Mouse (Mus musculus) brown adipose tissue, adult 24 weeks (tissue): ENCODE results near the gene Slc5a5. TPM values are rescaled to one million over a fixed set of nuclear protein-coding genes. Genes with fewer than 3 reads are reported as not detected.
"Not testable (repeated sequence)": the region's sequence is repeated elsewhere in the genome, so short reads cannot be mapped to it uniquely, and the experiment has no call there.

Source experiments
- H3K27ac ChIP-seq: fragments of 200-500 bp; replicated peaks from 2 replicates; pipeline ENCODE4 v1.5.1; 2012; ENCODE audit warnings: low read depth, mild to moderate bottlenecking, low read length
- H3K4me1 ChIP-seq: fragments of 200-500 bp; 2 replicates; pipeline ENCODE4 v1.6.1; 2012; ENCODE audit warnings: low read length, mixed read lengths; ENCODE audit not compliant: control insufficient read depth, insufficient read depth, insufficient read length
- H3K4me3 ChIP-seq: fragments of 200-500 bp; 2 replicates; pipeline ENCODE4 v1.5.1; 2012; ENCODE audit warnings: low read depth, mild to moderate bottlenecking, low read length, moderate library complexity; ENCODE audit not compliant: insufficient read depth
- polyA plus RNA-seq: library from polyadenylated mRNA; stranded (reverse); fragments of >200 nt; gene quantifications from 2 replicates; pipeline ENCODE4 v1.2.4, GENCODE M21; 2012; ENCODE audit not compliant: missing spikeins, insufficient read depth, insufficient read length

The Slc5a5 gene
- polyA plus RNA-seq, 1 experiment = not detected

DNA sequence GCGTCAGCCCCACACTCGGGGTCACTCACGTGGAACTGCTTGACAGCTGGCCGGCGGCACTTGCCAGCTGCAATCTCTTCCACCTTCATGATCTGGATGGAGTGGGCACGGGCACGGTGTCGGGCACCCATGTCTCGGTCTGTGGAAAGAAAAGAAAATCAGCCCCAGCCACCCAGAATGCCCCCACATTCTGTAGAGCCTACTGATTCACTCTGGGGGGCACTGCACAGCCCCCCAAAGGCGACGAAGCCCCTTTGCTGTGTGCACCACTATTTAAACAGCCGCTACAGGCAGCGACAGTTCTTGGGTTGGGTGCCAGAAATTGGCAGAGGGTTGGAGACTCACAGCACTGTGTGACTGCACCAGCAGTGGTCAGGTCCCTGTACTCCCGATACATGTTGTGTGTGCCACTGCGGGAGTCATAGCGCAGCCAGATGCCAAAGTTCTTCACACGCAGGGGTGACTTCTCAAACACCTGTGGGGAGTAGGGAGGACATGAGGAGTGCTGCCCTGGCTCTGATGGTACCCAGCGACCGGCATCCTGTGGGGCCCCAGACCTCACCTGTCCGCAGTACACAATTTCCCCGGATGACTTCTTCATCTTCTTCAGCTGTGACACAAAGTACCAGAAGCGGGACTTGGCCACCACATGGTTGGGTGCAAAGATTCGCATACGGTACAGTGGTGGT, 3.2 kb upstream of the Slc5a5 start:
- 0 out of 2 replicates have a peak overlapping the region, but pooled peaks have one; percentile 8 for H3K4me3 ChIP-seq
- not testable (repeated sequence) for H3K27ac ChIP-seq, H3K4me1 ChIP-seq

DNA sequence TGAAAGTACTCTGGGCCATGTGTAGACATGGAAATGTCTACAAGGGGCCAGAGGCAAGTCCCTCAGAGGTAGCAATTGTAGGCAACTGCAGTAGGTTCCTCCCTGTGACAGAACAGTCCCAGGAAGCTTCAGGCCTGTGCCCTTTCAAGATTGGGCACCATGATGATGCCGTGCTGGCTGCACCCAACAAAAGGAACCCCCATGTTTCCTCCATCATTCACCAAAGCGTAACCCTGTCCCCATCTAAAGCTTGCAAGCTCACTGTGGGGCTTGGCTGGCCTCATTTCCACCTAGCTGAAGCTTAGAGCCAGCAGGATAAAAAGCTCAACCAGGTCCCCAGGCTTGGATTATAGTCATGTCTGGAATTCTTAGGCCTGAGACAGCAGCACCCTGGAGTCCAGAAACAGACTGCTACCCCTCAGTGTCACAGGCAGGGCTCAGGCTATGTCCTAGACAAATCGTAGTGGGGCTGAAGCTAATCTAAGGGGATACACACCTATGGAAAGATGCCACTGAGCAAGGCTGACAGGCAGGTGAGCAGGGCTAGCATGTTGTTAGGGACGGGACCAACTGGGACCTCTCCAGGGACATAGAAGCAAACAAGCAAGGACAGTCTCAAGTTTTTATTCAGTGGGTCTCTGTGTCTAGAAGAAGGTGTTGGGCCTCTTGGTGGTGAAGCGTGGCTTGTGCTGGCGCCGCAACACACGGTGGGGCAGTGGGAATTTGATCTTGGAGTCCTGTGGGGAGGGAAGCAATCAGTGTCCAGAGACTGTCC, 2.4 kb upstream of the Slc5a5 start:
- peaks cover 3% of the 10 kb centered on the region; the same call in 1 of the 2 replicates for H3K4me1 ChIP-seq
- no peak overlapping the region for H3K27ac ChIP-seq
- no peak overlapping the region for H3K4me3 ChIP-seq

DNA sequence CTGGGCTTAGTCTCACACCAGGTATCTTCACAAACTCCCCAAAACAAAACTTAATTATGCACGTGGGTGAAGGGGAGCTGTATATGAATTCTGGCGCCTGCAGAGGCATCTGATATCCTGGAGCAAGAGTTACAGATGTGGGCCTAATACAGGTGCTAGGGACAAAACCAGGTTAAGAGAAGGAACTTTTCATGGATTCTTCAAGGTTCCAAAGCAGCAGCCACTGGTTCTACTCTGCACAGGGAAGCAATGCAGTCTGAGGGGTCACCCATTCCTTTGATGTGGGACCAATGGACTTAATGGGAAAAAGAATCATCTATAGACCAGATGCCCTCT, 1.8 kb upstream of the Slc5a5 start:
- no peak overlapping the region for H3K27ac ChIP-seq
- no peak overlapping the region for H3K4me3 ChIP-seq
- peaks cover 3% of the 10 kb centered on the region; the same call in 1 of the 2 replicates for H3K4me1 ChIP-seq

DNA sequence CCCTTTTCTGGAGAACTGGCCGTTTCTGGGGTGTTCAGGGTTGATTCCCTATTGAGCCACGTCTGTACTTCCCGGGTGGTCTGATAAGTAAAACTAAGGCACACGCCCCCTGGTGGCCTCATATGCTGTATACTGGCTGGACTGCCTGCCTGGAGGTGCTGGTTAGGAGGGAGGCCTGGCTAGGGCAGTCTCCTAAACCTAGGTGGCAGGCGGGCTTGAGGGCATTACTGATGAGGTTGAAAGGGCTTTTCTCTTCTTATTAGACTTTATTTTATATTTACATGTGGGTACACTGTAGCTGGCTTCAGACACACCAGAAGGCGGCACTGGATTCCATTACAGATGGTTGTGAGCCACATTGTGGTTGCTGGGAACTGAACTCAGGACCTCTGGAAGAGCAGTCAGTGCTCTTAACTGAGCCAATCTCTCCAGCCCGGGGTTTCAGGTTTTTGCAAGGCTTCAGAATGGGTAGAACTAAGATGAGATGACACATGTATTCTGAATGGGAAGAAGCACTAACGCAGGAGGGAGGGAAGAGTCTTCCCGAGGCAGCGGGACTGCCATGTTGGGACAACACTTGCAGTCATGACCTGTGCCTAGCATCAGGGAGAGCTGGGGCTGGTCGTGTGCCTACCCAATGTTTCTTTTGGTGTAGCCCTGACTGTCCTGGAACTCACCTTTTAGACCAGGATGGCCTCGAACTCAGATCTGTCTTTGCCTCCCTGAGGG, 1.3 kb upstream of the Slc5a5 start:
- Histone ChIP-seq H3K4me1 (peaks cover 3% of the 10 kb centered on the region; the same call in 1 of the 2 replicates), H3K4me3 (no peak overlapping the region), H3K27ac (no peak overlapping the region)

DNA sequence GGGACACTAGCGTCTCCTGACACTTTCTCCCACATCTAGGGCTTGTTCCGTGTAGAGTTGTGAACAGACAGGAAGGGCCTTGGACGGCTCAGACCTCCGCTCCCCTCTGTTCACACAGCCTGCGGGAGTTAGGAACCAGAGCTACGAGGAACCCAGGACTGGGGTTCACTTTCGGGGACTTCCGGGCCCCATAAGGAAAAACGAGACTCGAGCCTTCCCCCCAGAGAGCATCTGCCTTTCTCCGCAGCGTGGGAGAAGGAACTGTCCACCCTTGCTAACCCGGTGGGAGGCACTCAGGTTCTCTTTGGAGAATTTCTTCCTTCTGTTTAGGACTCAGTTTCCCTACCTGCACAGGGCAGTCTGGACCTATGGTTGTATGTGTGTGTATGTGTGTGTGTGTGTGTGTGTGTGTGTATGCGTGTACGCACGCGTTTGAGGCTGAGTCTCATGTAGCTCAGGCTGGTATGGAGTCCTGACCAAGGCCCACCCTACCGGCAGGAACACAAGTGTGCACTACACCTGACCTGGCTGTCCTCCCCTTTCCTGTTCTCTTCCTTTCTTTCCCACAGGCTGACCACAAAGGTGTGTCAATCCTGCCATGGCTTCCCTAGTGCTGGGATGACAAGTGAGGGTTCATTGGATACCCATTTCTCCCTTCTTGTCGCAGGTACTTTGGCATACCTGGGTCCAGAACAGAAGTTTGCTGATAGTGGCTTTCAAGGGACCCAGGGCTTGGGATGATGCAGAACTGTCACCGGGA, 519 bp upstream of the Slc5a5 start:
- H3K4me3 ChIP-seq = no peak overlapping the region
- H3K27ac ChIP-seq = no peak overlapping the region
- peaks cover 3% of the 10 kb centered on the region; the same call in 1 of the 2 replicates for H3K4me1 ChIP-seq

DNA sequence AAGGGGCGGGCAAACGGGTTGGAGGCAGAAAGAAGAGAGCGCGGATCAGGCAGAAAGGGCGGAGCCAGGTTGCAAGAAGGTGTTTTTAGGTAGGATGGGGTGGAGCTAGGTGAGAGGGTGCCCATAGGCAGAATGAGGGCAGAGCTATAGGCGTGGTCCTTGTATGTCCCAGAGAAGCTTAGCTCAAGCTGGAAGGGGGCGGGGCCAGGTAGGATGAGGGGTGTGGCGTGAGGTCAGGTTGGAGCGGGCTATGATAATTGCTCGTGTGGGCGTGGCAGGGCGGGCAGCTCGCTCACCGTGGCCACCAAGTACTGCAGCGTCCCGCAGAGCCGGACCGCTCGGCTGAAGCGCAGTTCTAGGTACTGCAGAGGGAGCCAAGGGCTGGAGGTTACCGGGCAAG, 1.2 kb downstream of the Slc5a5 start:
- H3K4me1 ChIP-seq = peaks cover 3% of the 10 kb centered on the region; the same call in 1 of the 2 replicates
- H3K4me3 ChIP-seq = no peak overlapping the region
- no peak overlapping the region for H3K27ac ChIP-seq

DNA sequence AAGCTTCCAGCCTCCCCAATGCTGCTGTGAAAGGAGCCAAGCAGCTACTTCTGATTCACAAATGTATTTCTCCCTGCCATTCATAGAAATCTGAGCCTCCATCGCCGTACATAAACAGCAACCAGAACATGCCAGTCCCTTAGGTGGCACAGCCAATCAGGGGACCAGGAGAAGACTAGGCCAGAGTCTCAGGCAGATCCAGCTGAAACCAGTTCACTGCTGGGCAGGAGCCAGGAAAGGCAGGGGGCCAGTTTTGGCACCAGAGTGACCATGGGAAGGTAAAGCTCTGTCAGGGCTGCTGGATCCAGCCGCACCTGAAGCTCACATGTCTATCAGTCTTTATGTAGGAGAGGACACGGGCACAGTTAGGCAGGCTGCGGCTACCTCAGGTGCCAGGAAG, 1.9 kb downstream of the Slc5a5 start:
- H3K4me3 ChIP-seq = no peak overlapping the region
- no peak overlapping the region for H3K27ac ChIP-seq
- no peaks in the 10 kb centered on the region for H3K4me1 ChIP-seq

DNA sequence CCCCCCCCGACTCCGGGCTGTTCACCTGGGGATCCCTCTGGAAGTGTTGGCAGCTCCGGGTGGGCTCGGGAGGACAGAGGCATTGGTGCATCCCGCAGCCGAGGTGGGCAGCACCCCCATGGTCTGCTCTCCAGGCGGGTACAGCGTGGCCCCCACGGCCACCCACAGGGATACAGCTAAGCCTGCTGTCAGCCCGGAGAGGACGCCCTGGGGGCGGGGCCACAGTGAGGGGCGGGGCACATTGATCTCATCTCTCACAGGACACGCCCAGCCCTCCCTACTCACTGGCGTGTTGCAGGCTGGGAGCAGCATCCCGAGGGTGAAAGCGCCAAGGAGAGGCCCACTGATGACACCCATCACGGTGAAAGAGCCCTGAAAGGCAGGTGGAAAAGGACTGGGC, 4.9 kb downstream of the Slc5a5 start:
- Histone ChIP-seq H3K27ac (no peak overlapping the region), H3K4me3 (no peak overlapping the region), H3K4me1 (no peaks in the 10 kb centered on the region)

DNA sequence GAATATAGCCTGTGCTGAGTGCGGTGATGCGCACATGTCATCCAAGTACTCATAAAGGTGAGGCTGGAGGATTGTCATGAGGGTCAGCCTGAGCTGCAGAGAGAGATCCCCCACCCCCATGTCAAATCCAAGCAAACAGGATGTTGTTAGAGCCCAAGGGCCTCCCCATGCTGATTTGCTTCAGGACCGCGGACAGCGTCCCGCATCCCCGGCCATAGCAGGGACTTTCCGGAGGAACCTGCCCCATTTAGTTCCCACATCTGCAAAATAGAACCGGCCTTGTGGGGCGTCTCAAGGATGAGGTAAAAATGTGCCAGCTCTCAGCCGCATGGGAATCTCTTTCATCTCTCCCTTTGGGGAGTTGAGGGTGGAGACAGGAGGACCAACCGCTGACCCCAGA, 6.9 kb downstream of the Slc5a5 start:
- no peak overlapping the region for H3K4me3 ChIP-seq
- peaks cover 3% of the 10 kb centered on the region; the same call in 1 of the 2 replicates for H3K4me1 ChIP-seq
- no peak overlapping the region for H3K27ac ChIP-seq

DNA sequence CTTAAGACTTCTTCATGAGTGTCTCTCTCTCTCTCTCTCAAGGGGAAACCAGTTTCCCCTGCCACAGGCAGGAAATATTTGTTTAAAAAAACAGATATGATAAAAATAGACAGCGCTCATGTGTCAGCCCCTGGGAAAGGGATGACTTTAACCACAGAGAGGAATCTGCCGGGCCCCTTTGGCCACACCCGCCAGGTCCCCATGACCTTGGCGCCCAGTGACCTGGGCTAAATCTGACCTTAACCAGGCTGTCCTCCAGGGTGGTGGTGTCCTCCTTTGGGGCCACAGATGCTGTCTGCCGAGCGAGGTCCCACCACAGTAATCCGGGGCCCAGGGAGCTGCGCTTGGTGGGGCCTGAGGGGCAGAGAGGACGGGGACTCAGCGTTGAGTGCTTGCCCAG, 7.9 kb downstream of the Slc5a5 start:
- no peak overlapping the region for H3K27ac ChIP-seq
- peaks cover 3% of the 10 kb centered on the region; the same call in 1 of the 2 replicates for H3K4me1 ChIP-seq
- H3K4me3 ChIP-seq = no peak overlapping the region

DNA sequence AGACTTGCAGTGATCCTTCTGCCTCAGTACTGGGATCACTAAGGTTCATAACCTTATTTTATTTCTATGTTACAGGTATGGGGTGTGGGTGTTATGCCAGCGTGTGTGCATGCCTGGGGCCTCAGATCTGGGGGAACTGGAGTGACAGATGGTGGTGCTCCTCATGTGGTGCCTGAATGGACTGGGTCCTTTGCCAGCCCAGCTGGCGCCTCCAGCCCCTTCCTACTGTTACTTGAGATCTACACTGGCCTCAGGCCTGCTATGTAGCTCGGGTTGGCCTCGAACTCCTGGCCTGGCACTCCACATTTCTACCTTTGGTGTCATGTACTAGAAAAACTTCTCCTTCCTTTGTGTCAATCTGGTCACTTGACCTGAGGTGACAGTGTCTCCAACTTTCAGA, 8.4 kb downstream of the Slc5a5 start:
- peaks cover 3% of the 10 kb centered on the region; the same call in 1 of the 2 replicates for H3K4me1 ChIP-seq
- H3K4me3 ChIP-seq = no peak overlapping the region
- no peak overlapping the region for H3K27ac ChIP-seq

DNA sequence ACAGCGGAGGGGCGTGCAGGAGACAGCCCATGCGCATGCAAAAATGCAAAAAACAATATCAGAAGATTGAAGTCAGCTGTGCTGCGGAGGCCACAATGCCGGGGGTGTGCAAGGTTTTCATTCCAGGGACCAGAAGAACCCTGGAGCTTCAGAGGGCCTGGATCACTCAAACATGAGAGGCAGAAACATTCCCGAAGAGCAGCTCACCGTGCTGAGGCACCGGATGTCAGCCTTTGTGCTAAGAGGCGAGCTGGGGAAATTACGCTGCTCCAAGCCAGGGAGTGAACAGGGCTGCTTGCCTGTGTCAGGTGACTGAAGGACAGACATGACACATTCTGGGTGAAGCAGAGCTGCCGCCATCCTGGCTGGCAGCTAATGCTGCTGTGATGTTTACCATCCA, 12.0 kb downstream of the Slc5a5 start:
- H3K27ac ChIP-seq = peak overlapping the region; percentile 61
- peak overlapping the region; percentile 31 for H3K4me3 ChIP-seq
- H3K4me1 ChIP-seq = peaks cover 3% of the 10 kb centered on the region; the same call in 1 of the 2 replicates

DNA sequence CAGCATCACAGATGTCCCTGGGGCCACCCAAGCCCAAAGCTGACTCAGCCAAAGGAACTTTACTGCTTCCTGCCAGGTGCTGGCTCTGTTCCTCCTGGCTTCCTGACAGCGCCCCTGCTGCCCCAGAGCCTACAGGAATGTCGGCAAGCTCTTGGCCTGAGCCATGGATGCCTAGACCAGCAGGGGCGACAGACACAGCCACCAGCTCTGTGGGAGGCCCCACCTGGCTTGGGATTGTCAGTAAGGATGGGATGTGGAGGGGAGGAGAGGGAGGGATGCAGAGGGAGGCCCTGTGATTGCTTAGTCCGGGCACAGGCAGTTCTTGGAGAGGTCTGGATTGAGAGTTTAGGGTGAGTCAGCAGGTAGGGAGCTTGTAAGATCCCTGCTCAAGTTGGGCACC, 12.4 kb downstream of the Slc5a5 start:
- Histone ChIP-seq H3K4me1 (peaks cover 3% of the 10 kb centered on the region; the same call in 1 of the 2 replicates), H3K4me3 (peak overlapping the region; percentile 31), H3K27ac (peak overlapping the region; percentile 58)

DNA sequence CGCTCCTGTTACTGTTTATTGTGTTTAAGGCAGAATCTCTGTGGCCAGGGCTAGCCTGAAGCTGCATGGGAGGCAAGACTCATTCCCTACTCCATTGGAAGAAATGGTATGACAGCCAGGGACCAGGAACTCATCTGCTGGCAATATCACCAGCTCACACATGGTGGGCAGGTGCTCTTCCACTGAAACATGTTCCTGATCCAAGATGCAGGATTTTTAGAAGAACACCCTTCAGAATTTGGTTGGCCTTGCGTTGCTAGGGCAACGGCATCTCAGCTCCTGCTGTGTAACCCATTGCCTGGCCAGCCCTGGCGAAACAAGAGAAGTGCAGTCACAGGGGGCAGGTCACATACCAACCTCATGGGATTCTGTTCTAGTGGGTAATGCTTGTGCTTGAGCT, 13.1 kb downstream of the Slc5a5 start:
- Histone ChIP-seq H3K4me1 (peaks cover 3% of the 10 kb centered on the region; the same call in 1 of the 2 replicates), H3K27ac (no peak overlapping the region), H3K4me3 (no peak overlapping the region)

DNA sequence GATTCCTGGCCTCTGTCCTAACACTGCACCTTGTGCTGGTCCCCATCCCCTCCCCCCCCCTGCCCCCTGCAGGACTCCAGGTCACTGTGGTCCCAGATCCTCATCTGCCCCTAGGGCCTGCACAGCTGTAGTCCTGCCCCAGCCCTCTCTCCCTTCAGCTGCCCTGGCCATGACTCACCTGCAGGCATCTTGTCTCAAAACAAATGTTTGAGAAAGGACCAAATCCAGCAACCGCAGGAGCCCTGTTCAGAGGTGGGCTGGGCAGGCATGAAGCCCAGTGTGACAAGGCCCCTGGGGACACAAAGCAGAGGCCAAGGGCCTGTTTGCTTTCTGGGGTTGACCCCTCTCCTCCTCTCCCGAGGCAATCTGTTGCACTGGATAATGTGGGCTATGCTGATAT, 14.4 kb downstream of the Slc5a5 start:
- no peak overlapping the region for H3K27ac ChIP-seq
- peaks cover 3% of the 10 kb centered on the region; the same call in 1 of the 2 replicates for H3K4me1 ChIP-seq
- H3K4me3 ChIP-seq = no peak overlapping the region
